Mouse (Mus musculus) retina, postnatal 1 day (tissue): Measurements from ENCODE around the gene Cacna1g.
A peak's percentile ranks its signal among the peaks of the same experiment; 100 is the strongest.

Source experiments
- DNase-seq: peaks from one replicate; pipeline ENCODE4 v3.0.0-alpha.2; 2012

Cacna1g gene

DNA sequence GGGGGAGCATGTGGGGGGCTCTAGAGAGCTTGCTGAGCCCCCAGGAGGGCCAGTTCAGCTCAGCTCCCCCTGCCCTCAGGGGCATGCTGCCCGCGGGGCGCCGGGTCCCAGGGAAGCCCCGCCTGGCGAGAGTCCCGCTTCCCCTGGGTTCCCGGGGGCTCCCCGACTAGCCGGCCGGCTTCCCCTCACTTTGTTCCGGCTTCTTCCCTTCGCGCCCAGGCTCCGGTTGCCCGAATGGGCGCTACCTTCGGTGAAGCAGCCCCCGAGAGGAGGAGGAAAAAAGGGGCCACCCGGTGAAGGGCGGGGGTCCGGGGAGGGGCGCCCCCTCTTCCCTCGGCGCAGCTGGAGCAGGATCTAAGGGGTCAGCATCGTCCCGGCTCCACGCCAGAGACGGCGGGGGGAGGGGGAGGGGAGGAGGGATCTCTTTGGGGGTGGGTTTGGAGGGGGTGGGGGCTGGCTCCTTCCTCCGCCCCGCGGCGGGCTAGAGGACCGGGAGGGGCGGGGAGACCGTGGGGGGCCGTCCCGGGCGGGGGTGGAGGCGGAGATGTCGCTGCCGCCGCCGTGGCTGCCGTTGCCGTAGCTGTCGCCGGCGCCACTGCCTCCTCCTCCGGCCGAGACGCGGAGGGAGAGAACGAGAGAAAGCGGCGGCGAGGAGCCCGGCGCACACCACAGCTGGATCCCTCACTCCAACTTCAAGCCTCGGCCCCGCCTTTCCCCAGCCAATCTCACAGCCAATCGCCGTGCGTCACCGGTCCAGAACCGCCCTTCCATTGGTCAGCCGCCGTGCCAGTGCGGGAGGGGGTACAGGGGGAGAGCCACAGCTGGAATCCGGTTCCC is at the start of gene Cacna1g:
Gene Cacna1g, minus strand, starts transcription at position 492 of the 837 bp plus-strand sequence.
- DNase-seq: peak; percentile 86

DNA sequence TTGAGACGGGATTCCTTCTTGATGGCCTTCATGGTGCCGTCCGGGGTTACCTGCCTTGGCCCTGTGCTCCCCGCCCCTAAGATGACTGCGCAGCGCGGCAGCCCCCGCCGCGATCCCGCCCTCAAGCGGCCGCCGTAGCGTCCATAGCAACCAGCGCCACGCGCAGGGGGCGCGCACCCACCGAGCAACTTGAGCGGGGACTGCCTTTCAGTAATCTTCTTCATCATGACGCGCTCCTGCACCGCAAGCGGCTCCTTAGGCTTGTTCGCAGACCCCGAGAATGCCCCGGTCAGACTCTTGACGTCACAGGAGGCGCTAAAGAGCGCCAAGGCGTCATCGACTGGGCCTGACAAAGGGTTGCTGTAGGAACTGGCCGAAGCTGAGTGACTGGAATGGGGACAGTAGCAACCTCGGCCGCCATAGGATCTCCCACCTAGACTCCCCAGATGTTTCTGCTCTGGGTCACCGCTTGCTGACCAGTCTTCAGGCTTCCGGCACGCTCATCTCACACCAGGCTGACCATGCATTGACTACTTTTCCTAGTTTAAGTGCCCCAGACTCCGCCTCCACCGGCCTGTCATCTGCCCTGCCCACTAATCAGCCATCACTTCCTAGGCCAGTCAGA is 47.3 kb upstream of the Cacna1g start, which contains the start of gene Mycbpap:
Gene Mycbpap, minus strand, starts transcription at position 524 of the 625 bp plus-strand sequence.
- DNase-seq: peak; percentile 88

DNA sequence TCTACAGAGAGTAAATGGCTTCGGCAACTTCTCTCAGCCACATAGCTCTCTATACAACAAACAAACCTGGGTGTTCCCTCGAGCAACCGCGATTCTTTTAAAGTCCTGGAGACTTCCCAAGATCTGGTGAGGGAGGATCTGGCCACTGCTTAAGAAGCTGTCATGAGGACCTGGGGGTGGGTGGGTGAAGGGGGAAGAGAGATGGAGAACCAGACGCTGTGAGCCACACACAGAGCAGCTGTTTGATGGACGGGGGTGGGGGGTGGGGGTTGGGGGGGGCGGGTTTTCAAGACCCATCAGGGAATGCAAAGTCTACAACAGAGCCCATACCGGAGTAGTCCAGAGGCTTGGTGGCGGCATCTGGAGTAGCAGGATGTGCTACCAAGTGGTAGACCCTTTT is 39.5 kb upstream of the Cacna1g start:
- no peak for DNase-seq

DNA sequence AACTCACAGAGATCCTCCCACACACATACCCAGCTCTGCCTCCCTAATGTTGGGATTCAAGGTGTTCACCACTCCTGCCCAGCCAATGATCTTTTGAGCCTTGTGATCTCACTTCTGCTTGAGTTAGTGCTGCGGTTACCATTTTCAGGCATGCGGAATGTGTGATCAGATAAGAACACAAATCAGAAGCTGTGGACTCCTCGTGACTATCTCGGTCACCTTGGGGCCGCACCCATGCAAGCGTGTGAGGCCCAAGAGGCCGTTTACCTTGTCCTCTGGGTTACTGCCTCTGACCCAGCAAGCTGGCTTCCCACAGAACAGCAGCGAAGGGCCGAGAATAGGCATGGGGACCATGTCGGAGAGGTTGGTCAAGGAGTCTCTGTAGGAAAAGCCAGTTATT is 35.0 kb upstream of the Cacna1g start:
- no peak for DNase-seq

DNA sequence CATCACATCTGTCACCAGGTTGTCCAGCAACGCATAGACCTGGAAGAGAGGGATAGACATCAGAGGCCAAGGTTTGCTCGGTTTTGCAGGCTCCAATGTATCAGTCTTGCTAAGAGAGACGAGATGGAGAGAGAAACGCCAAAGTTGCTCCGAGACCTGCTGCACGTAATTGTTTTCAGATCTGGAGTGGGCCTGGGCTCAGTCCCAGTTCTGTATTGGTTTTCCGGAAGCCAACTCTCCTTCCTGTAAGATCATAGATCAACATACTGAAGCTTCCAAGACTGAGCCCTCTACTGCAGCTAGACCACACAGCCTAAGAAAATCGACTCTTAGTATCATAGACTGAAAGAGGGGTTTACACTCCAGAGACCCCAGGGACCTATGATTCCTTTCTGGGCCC is 27.5 kb upstream of the Cacna1g start:
- no peak for DNase-seq

DNA sequence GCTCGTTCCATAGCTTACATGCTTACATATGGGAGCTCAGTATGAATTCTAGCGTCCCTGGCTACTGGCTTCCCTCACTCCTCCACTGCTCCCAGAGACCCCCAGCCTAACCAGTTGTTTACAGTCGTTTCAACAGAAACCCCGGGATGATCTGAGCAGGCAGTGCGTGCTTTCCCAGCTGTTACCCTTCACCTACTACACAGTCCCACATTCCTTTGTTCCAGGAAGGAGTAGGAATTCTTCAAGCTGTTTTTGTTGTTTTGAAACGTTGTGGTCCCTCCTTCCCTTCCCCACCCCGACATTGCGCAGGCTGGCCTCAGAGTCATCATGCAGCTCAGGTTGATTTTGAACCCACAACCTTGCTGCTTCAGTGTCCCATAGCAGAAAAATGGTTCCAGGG is 26.4 kb upstream of the Cacna1g start:
- no peak for DNase-seq

DNA sequence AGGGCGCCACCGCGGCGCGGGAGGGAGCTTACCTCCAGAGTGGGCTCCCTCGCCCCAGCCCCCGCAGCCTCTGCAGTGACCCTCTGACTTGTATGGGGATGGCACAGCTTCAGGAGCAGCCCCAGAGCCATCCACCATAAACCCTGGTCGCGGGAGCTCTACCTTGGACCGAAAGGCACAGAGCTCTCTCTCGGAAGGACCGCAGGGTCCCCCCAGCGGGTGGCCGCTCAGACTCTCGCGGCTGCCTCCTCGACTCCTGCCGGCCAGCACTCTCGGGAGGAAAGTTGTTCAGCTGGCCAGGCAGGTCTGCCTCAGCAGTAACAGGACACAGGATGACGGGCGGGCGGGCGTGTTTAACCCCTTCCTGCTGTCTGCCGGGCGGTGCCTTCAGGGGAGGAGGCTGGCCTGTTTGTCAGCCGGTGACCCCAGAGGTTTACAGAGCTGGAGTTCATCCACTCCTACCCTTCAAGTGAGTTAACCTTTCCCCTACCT is 25.7 kb upstream of the Cacna1g start, which contains the start of gene Epn3:
Gene Epn3, minus strand, starts transcription at position 314 of the 492 bp plus-strand sequence.
- peak; percentile 52 for DNase-seq

DNA sequence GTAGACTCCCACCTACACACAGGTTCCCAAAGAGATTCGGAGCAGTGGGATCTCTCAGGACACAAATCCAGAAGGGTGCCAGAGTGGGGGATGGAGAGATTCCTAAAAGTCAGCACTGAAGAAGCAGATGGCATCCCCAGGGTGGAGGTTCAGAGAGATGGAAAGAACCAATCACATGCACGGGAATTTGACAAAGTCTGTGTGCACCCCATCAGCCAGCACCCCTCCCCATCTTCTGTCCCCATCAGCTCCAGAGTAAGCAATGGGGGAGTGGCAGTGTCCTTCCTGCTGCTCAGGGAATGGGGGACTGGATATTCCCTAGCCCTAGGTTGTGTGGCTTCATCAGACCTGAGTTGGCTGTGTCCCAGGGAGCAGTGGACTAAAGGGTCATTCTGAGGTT is 25.0 kb upstream of the Cacna1g start:
- no peak for DNase-seq

DNA sequence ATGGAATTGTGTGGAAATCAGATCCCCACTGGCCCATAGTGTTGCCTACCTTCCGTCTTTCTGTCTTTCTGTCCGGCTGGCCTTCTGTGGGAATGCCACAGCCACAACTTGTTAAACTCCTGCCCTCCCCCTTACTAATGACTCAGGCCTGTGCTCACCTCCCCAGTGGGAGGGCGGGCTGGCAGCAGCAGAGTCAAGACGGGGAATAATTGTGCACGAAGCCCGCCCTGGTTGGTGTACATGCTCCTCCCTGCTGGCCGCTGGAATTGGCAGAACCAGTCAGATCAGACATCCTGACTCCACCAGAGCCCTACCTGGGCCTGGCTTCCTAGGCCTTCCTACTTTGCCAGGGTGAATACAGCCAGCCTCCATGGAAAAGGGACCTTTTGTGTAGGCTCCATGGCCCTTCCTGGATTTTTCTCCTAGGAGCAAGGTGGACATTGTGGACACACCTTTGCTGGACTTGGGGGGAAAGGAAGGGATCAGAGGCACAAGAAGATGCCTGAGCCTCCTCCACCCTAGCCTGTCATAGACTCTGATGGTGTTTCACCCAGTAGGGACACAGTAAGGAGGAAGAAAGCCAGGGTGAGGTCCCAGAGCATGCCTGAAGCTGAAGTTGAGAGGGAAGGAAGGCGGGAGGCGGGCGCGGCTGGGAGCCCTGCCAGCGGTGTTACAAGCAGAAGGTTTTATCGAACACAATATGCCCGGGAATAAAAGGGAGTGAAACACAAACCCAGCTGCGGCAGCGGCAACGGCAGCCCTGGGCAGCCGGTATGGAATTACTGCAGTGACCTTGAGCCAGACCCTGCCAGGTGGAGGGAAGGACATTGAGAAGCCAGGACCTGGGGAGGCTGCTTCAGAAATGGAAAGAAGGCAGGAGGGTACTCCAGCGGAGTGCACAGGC is 24.3 kb upstream of the Cacna1g start:
- no peak for DNase-seq

DNA sequence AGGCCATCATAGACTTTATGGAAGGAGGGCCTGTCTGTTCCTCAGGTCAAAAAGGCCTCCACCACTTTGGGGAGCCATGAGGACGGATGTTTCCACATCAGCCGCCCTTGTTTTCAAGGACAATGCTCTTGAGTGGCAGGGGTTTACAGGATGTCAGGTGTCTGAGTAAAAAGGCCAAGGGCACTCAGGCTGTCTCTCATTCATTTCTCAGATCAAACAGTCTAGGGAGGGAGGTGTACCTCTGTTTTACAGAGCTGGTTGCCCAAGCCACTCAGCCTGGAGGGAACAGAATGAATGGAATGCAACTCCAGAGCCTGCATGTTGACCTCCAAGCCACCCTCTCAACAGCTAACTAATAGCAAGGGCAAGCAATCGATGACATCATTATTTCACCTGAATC is 21.4 kb upstream of the Cacna1g start:
- DNase-seq: no peak

DNA sequence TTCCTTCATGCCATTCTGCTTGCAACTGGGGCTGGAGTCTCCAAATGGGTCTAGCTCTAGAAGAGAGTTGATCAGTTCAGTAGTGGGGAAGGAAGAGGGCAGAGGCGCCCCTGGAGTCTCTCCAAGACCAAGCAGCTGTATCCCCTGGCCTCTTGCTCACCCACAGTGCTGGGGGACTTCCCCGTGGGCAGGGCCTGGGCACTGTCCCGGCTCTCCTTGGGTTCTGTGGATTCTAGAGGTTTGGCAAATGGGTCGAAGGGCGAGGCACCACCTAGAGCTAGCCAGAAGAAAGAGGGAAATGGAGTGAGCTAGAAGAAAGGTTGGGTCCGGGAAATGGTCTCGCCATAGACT is 17.7 kb upstream of the Cacna1g start:
- no peak for DNase-seq

DNA sequence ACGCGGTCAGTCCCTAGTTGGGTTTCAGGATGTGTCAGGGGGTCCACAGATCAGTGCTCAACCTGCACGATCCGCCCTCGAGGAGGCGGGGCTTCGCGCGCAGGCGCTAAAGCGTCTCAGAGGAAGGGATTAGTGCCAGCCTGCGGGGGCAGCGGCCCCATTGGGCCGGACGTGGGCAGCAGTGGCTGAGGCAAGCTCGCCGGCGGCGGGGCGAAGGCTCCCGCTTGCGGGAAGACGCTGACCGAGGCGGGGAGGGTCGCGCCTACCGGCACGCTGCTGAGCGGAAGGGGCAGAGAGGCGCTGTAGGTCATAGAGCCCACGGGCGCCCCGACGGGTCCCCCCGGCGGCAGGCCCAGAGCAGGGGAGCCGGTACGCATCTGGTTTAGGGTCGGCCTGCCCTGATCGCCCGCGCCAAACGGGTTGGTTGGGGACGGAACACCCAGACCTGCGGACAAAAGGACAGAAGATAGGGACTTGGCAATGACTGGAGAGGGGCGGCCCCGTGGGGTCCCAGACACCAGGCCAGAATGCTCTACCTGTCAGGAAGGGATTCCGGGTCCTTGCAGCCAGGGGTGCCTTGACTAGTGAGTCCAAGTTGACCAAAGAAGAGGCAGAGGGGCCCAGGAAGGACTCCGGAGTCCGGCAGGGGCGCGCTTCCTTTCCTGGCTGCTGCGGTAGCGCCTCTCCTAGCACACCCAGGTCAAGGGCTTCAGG is 17.2 kb upstream of the Cacna1g start:
- peak; percentile 89 for DNase-seq

DNA sequence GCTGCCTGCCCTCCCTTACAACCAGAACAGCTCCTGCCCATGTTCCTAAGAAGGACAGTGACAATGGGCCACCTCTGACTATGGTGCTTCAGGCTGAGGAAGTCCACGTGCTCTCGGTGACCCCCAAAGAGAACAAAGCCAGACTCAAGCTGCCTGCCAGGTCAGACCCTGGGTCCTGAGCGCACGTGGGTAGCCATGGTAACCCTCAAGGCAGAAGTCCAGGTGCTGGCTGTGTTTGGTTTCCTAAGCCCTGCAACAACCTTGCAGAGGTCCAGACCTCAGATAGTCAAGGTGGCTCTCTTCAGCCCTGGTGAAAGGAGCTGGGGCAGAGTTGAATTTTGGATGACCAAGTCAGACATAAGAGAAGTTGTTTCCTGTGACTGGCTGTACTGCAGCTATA is 15.7 kb upstream of the Cacna1g start:
- no peak for DNase-seq

DNA sequence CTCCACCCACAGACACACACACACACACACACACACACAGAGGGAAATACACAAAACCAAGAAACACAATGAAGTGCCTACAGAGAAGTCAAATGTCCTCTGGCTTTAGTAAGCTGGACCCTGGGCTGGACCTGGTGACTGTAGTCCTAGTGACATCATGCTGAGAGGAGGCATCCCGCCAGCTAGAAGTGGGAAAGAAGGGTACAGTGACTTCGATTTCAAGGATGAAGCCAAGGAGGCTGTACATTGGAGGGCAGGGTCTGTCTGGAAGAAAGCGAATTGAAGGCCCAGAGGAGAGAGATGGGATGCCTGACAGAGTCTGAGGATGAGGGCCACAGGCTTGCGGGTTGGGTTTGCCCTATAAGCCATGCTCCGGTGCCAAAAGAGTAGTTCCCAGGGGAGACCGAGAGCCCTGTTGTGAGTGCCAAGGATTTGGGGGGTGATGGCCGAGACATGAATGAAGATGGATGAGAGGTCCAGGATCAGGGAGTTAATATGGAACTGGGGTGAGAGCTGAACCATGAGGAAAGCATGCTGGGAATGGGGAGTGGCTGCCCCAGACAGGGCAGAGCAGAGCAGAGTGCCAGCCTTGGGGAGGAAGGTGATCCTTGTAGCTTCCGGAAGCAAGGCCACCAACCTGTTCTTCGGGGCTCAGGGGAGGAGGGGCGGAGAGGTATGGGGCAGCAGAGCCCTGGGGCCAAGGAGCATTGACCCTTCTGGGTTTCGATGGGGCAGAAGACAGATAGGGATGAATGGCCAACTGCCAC is 15.0 kb upstream of the Cacna1g start:
- no peak for DNase-seq

DNA sequence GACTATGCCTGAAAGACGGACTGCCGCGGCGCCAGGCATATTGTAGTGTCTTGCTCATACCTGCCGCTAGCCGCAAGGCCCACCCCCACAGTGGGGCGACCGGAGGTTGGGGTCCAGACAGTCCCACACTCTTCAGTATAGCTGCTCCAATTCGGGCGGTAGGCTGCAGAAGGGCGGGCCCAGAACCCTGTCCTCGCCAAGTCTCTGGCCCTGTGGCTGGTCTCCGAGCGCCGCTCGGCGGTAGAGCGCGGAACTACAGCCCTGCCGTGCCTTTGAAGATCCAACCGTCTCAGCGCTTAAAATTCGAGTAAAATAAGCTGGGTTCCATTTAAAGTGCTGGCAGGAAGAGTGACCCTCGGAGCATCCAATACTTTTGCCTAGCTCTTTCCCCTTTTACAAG is 12.0 kb upstream of the Cacna1g start, which contains the start of gene Spata20:
Gene Spata20, minus strand, starts transcription at position 179 of the 400 bp plus-strand sequence.
- DNase-seq: peak; percentile 83

DNA sequence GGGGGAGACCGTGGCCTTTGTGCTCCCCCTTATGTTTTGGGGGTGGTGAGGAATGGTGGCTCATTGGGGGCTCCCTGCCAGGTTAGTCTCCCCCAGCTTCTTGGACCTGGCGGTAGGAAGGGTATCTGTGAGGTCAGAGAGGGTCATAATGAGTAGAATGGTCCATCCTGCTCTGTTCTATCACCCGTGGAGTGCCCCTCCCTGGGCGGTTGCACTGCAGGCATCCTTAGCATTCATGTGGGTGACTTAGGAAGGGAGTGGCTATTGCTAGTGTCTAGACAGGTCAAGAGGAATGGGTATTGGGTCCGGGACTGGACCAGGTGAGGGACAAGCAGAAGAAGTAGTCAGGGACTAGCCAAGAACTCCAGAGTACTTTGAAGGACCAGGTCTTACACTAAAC is 11.2 kb upstream of the Cacna1g start:
- no peak for DNase-seq

DNA sequence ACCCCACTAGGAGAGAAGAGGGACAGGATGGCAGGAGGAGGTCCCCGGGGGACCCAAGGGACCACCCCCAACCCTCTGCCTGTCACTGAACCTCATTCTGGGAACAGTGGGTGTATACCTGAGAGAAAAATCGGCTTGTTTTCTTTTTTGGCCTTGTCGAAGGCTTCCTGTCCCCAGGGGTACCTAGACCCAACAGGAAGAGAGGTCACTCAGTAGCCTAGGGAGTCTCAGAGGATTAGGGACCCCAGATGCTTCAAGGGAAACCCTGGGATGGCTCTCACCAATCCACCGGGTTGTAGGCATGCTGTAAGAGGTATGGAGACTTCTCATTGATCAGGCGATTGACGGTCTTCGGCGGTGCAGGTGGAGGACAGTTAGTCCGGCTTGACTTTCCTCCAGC is 10.6 kb upstream of the Cacna1g start:
- DNase-seq: no peak

DNA sequence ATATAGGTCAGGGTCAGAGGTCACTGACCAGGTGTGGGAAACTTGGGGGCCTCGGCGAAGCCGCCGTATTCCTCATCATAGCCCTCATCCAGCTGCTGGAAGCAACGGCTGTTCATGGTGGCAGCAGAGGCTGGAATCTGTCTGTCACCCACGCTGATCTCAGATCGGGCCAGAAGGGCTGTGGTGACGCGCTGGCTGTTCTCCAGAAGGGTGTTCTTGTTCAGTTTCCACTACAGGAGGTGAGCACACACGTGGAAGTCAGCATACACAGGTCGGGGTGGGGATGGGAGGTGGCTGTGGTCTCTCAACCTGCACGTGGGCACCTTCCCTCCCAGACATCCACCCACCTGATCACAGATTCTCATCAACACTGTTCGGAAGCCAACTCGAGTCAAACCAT is 9.9 kb upstream of the Cacna1g start:
- no peak for DNase-seq

DNA sequence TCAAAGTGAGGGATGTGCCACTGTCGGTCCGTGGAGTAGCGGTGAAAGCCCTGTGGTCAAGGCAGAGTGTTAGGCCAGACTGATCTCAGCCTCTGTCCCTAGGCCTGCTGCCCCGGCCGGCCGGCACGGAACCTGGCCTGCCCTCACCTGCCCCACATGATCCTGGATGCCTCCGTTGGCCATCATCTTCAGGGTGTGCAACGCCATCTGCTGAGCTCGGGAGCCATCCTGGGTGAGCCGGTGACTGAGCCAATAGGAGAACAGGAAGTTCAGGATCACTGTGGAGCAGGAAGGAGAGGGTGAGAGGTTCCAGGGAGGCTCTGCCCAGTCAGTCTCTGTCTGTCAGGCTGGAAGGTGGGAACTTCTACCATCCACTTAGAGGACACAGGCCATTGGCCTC is 9.4 kb upstream of the Cacna1g start:
- no peak for DNase-seq

DNA sequence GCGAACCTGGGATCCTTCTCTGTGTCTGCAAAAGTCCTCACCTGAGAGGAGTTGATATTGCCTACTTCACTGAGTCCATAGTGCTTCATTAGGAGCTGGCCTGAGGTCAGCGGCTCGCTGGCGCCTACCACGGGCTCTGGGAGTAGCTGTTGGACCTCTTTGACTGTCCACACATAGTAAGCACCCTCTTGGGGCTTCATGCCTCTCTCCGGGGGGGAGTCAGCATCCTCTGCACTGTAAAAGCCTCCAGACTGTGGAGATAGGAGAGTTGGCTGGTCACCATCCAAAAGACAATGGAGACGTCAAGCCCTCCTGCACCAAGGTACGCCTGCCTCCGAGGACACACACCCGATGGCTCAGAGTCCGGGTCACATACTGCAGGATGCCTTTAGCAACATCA is 8.7 kb upstream of the Cacna1g start:
- no peak for DNase-seq

DNA sequence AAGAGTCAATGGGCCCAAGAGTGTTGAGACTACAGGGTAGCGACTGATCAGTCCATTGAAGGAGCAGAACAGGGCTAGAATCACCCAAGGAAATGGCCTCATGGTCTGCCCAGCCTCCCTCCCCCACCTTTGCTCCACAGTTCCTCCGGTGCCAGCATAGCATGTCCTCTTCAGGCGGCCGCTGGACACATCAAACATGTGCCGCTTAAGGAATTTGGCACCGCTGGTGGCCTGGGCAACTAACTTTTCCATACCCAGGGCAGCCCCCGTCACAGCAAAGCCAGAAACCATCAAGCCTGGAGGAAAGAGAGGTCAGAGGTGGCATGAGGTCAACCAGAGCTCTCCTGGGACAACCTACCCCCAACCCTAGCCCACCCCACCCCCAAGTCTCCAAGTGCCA is 8.0 kb upstream of the Cacna1g start:
- DNase-seq: no peak

DNA sequence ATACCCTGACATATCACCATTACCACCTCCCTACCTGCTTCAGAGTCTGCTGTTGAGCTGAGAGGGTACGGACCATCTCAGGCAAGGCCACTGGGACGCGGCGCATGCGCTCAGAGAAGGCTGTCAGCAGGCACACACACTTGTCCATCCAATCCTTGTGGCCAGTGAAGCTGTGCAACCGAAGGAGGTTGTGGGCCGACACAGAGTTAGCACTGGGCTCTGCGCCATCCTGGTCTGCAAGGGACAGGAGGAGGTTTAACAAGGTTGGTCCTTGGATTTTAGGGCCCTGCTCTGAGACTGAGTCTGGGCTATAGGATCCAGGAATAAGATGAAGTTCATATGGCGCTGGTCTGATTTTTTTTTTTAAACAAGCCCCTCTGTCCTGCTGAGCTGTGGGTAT is 6.4 kb upstream of the Cacna1g start:
- DNase-seq: no peak
